ENCODE assay signal across 26 mouse cellular contexts in genomic region chr14:12450807-12451206, GRCm38 (mm10).
"Had no signal": no experiment of that assay in that cellular context is flagged by ENCODE, and none has a peak within 500 bp of the region (broad histone marks: within the 10 kb centered on the region; RNA-seq: fewer than 3 reads in every experiment).

No protein-coding gene starts in this region.

- H3K9me3 ChIP-seq: kidney, embryonic 15.5 days; limb, embryonic 10.5 days; limb, embryonic 13.5 days; liver, embryonic 12.5 days; liver, embryonic 15.5 days; lung, embryonic 15.5 days; megakaryocyte, embryonic 14.5 days; midbrain, embryonic 10.5 days; midbrain, embryonic 13.5 days; neural tube, embryonic 13.5 days had no signal

- ATAC-seq: liver, embryonic 12.5 days; midbrain, embryonic 13.5 days; midbrain, embryonic 16.5 days had no signal

- H3K27me3 ChIP-seq: kidney, embryonic 15.5 days; liver, embryonic 12.5 days; liver, embryonic 15.5 days; lung, embryonic 15.5 days; megakaryocyte, embryonic 14.5 days; midbrain, embryonic 13.5 days; neural tube, embryonic 13.5 days had no signal

- H3K36me3 ChIP-seq: kidney, embryonic 15.5 days; limb, embryonic 10.5 days; limb, embryonic 13.5 days; liver, embryonic 12.5 days; liver, embryonic 15.5 days; lung, embryonic 15.5 days; midbrain, embryonic 10.5 days had no signal

- DNase-seq: kidney, postnatal 10 days; kidney, postnatal 36 days; layer of hippocampus, postnatal 36 days; liver; lung, adult 18-20 months; lung, postnatal 10 days; lung, postnatal 36 days; right cerebral cortex, adult 18-20 months; right cerebral cortex, postnatal 14 days; right cerebral cortex, postnatal 4 days; thymus, adult 2 months; thymus, postnatal 14 days; thymus, postnatal 4 days had no signal

- H3K4me3 ChIP-seq: kidney, embryonic 15.5 days; limb, embryonic 10.5 days; limb, embryonic 13.5 days; liver, embryonic 12.5 days; liver, embryonic 15.5 days; lung, embryonic 15.5 days; megakaryocyte, embryonic 14.5 days; midbrain, embryonic 10.5 days; midbrain, embryonic 13.5 days; myocyte; neural tube, embryonic 13.5 days had no signal

- H3K4me1 ChIP-seq: kidney, embryonic 15.5 days; limb, embryonic 13.5 days; liver, embryonic 12.5 days; liver, embryonic 15.5 days; lung, embryonic 15.5 days; megakaryocyte, embryonic 14.5 days; midbrain, embryonic 10.5 days; midbrain, embryonic 13.5 days; neural tube, embryonic 13.5 days had no signal

- H3K4me2 ChIP-seq: kidney, embryonic 15.5 days; limb, embryonic 13.5 days; liver, embryonic 12.5 days; liver, embryonic 15.5 days; lung, embryonic 15.5 days; midbrain, embryonic 13.5 days; neural tube, embryonic 13.5 days had no signal

- H3K9ac ChIP-seq: kidney, embryonic 15.5 days; limb, embryonic 13.5 days; liver, embryonic 12.5 days; liver, embryonic 15.5 days; lung, embryonic 15.5 days; midbrain, embryonic 13.5 days; neural tube, embryonic 13.5 days had no signal

- H3K27ac ChIP-seq: kidney, embryonic 15.5 days; limb, embryonic 10.5 days; limb, embryonic 13.5 days; liver, embryonic 12.5 days; liver, embryonic 15.5 days; lung, embryonic 15.5 days; midbrain, embryonic 10.5 days; midbrain, embryonic 13.5 days; neural tube, embryonic 13.5 days; stomach, postnatal 0 days had no signal
